Mouse (Mus musculus) spleen, adult 2 months (tissue): ENCODE results near the gene Cxcl17. TPM values are rescaled to one million over a fixed set of nuclear protein-coding genes. Genes with fewer than 3 reads are reported as not detected.
"Not testable (repeated sequence)": the region's sequence is repeated elsewhere in the genome, so short reads cannot be mapped to it uniquely, and the experiment has no call there.

Experiments used
- DNase-seq, 2 experiments: peaks; one replicate each; pipeline versions ENCODE4 v3.0.0 to v3.0.0-alpha.2; 2012 to 2021; ENCODE audit warnings: low spot score in 2 of 2, low read depth in 1 of 2
- H3K27ac ChIP-seq: fragments of 200-500 bp; 2 replicates; pipeline ENCODE4 v1.5.1; 2012; ENCODE audit warnings: low read length, inconsistent platforms; ENCODE audit not compliant: insufficient read depth
- H3K27me3 ChIP-seq: fragments of 200-500 bp; 2 replicates; pipeline ENCODE4 v1.6.1; 2012; ENCODE audit warnings: mild to moderate bottlenecking, moderate library complexity, low read length, inconsistent platforms; ENCODE audit not compliant: control insufficient read depth, insufficient read depth
- H3K36me3 ChIP-seq: fragments of 200-500 bp; 2 replicates; pipeline ENCODE4 v1.6.1; 2012; ENCODE audit warnings: mild to moderate bottlenecking, low read length, inconsistent platforms; ENCODE audit not compliant: control insufficient read depth, insufficient read depth
- H3K4me1 ChIP-seq: fragments of 200-500 bp; 2 replicates; pipeline ENCODE4 v1.6.1; 2011; ENCODE audit warnings: inconsistent platforms; ENCODE audit not compliant: control insufficient read depth, insufficient read depth, insufficient read length
- H3K4me3 ChIP-seq: fragments of 200-500 bp; 2 replicates; pipeline ENCODE4 v1.5.1; 2011; ENCODE audit warnings: mild to moderate bottlenecking, inconsistent platforms; ENCODE audit not compliant: insufficient read depth, insufficient read length; ENCODE audit errors: extremely low read depth
- CTCF ChIP-seq: fragments of 200-500 bp; IDR thresholded peaks from 2 replicates; pipeline ENCODE4 v1.5.1; 2011; ENCODE audit warnings: mild to moderate bottlenecking, inconsistent platforms; ENCODE audit not compliant: insufficient read depth, insufficient read length, insufficient replicate concordance; ENCODE audit errors: extremely low read depth
- POLR2A ChIP-seq: fragments of 200-500 bp; IDR thresholded peaks from 2 replicates; pipeline ENCODE4 v1.6.1; 2011; ENCODE audit warnings: low read depth, low read length, inconsistent platforms
- WGBS: fragments of 180-500 bp; shearing (Covaris S2); methylation state at CpG from one replicate; pipeline ENCODE4 v1.1.7; 2018; 5-methylcytosine and 5-hydroxymethylcytosine counted together
- polyA plus RNA-seq: library from polyadenylated mRNA; depleted of rRNA; stranded (reverse); fragments of >200 nt; gene quantifications from 2 replicates; pipeline ENCODE4 v1.2.3, GENCODE M21; 2012

Cxcl17 gene
- polyA plus RNA-seq, 1 experiment, result not detected

DNA sequence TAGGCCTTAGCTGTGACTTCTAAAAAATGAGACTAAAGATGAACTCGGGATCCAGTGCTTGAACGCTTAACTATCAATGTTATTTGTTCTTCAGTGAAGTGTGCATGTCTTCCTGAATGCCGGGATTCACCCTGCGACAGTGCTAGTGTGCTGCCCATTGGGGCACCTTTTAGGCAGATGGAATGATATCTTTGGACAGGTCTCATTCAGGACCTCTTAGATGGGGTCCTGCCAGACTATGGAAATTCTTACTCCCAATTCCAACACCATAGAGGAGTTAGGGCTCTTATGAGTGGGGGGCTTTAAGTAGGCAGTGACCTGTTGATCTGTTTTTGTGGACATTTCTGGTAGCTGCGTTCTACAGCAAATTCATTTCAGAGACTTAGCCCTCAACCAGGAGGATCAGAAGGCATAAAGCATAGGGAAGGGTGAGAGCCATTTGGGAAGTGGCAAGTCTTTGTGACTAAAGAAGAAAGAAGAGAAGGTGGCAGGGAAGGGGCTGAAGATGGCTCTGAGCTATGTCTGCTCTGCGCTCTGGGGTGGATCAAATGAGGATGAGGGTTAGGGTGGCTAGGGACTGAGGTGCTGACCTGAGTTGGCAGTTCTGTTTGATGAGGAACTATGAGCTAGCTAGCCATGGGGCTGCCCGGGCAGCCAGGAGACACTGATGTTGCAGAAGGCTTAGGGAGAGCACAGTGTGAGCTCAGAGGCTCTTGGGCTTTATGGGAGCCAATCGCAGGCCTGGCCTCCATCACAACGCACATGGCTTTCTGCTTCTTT, 21.3 kb upstream of the Cxcl17 start:
- H3K27me3 ChIP-seq, result no peaks in the 10 kb centered on the region
- peak overlapping the region; percentile 81 for H3K27ac ChIP-seq
- H3K36me3 ChIP-seq, result no peaks in the 10 kb centered on the region
- TF ChIP-seq POLR2A (no peak), CTCF (no peak)
- 79% methylated on average over 9 of the region's 9 CpGs for WGBS
- DNase-seq, result no peak
- H3K4me1 ChIP-seq, result peaks cover 50% of the 10 kb centered on the region
- H3K4me3 ChIP-seq, result no peak overlapping the region

DNA sequence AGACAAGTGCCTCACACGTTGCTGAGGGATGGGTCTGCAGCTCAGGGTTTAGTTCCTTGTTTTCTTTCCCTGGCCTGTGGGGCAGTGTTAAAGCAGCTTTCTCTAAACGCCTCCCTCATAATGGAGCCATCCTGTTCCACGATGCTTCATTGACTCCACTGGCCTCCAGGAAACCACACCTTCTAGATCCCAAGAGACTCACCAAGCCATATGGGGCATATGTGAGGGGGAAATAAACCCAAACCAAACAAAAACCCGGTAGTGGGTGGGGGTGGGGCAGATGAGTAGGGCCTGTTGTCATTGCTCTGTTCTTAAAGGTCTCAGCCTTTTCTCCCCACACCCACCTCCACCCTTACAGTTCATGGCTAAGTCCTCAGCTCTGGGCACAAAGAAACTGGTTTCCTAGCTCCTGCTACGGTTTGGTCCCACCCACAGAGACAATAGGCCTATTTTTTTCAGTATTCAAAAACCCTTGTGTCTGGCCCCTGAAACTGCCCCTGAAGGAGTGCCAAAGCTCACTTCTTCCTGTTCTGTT, 20.4 kb upstream of the Cxcl17 start:
- H3K27me3 ChIP-seq, result no peaks in the 10 kb centered on the region
- 8% methylated on average over 5 of the region's 5 CpGs for WGBS
- no peaks in the 10 kb centered on the region for H3K36me3 ChIP-seq
- TF ChIP-seq CTCF (no peak), POLR2A (no peak)
- H3K27ac ChIP-seq, result peak overlapping the region; percentile 88
- H3K4me3 ChIP-seq, result no peak overlapping the region
- peaks cover 49% of the 10 kb centered on the region for H3K4me1 ChIP-seq
- DNase-seq, result peak; percentile 41 to 53

DNA sequence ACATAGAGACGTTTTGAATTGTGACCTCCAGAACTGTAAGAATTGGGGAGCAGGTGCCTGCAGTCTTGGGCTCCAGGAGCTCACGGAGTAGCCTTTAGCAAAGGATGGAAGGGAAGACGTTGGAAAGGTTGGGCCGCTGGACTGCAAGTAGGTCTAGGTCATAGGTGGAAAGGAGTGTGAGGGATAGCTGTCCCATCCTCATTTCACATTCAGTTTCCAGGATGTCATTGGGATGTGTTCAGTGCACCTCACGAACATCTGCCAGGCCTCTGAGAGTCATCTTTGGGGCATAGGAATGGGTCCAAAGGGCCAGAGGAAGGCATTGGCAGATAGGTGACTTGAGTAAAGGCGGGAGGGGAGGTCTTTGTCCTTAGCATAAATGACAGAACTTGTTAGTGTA, 19.7 kb upstream of the Cxcl17 start:
- TF ChIP-seq POLR2A (no peak), CTCF (no peak)
- peak overlapping the region; percentile 88 for H3K27ac ChIP-seq
- no peaks in the 10 kb centered on the region for H3K27me3 ChIP-seq
- WGBS, result 80% methylated on average over 6 of the region's 6 CpGs
- H3K36me3 ChIP-seq, result no peaks in the 10 kb centered on the region
- H3K4me1 ChIP-seq, result peaks cover 43% of the 10 kb centered on the region
- no peak overlapping the region for H3K4me3 ChIP-seq
- no peak for DNase-seq

DNA sequence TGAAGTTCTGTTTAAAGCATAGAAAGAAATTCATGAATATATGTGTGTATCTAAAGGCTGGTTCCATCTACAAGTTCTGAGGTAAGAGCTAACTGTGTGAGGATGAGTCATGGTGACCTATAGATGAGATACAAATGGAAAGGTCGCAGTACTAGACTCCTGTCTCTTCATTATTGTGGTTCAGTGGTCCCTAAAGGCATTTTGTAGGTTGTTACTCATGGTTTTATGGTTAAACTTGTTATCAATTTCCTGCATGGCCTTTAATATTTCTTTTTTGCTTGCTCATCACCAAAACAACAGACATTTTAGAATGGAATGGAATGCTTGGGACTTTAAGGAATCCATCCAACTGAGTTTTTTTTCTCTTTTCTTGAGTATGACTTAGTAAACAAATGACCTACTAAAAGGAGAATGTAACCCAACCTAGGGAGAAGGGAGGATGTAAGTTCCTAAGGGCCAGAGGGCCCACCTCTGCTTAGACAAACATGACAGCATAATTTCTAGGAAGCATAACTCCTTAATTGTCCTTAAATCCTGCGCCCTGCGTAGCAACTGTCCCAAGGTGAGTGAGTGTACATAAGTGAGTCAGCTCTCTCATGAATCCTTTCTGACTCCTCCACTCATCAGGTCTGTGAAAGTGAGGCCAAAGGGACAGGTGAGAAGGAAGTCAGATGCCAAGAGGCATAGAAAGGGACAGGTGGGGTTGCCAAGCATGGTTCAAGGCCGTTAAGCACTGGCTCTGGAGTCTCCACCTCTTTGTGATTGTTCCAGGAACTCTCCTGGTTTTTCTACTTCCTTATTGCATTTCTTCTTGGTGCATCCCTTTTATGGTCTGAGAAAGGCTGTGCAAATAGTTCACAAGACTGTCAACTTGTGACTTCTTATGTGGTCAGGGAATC, 17.4 kb upstream of the Cxcl17 start:
- Histone ChIP-seq H3K27ac (no peak overlapping the region), H3K27me3 (no peaks in the 10 kb centered on the region), H3K4me3 (no peak overlapping the region), H3K4me1 (peaks cover 26% of the 10 kb centered on the region), H3K36me3 (no peaks in the 10 kb centered on the region)
- no peak for DNase-seq
- 73% methylated on average over 4 of the region's 4 CpGs for WGBS
- TF ChIP-seq POLR2A, result no peak
- TF ChIP-seq CTCF, result no peak

DNA sequence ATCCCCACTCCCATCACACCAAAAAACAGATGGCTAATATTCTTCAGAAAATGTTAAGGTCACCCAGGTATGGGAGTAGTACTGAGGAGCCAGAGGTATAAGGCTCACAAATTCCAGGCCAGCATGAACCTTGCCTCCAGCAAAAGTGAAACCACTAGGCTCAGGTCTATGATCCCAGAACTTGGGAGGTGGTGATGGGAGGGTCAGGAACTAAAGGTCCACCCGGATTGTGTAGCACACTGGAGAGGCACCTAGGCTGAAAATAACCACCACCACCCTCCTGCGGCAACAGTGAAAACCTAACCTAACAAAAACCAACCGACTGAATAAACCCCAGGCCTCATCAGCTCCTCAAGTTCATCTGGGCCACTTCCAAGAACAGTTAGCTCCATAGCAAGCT, 15.6 kb upstream of the Cxcl17 start:
- Histone ChIP-seq H3K36me3 (no peaks in the 10 kb centered on the region), H3K27ac (no peak overlapping the region), H3K4me3 (no peak overlapping the region), H3K4me1 (peaks cover 10% of the 10 kb centered on the region), H3K27me3 (no peaks in the 10 kb centered on the region)
- no peak for TF ChIP-seq CTCF
- no peak for DNase-seq
- 88% methylated on average over 3 of the region's 3 CpGs for WGBS

DNA sequence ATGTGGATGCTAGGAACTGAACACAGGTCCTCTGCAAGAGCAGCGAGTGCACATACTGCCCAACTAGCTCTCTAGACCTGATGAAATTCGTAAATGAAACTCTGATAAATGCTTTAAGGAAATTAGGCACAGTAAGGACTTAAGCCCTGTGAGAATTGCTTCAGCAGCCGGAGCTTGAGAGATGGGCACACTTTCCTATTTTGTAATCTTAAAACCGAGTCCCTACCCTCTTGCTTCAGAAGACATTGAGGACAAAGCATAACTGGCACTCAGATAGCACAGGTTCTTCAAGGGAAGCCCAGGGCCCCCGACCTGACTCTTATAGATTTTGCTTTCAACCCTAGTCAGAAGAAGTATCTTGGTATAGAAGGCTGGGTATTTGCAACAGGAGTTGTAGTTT, 14.5 kb upstream of the Cxcl17 start:
- Histone ChIP-seq H3K4me1 (peaks cover under 1% of the 10 kb centered on the region; the same call in 1 of the 2 replicates), H3K36me3 (no peaks in the 10 kb centered on the region), H3K4me3 (no peak overlapping the region), H3K27ac (no peak overlapping the region), H3K27me3 (no peaks in the 10 kb centered on the region)
- DNase-seq, result no peak
- no peak for TF ChIP-seq CTCF
- 81% methylated on average over 5 of the region's 5 CpGs for WGBS

DNA sequence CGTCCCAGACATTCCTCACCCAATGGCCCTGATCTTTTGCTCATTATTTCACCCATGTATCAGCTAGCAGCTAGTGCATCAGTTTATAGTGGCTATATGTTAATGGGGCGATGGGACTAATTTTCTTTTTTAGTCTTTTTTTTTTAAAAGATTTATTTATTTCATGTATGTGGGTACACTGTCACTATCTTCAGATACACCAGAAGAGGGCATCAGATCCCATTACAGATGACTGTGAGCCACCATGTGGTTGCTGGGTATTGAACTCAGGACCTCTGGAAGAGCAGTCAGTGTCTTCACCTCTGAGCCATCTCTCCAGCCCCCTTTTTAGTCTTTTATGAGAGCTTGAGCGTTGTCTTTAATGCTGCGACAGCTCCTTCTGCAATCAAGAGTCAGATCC, 13.7 kb upstream of the Cxcl17 start:
- not testable (repeated sequence) for H3K27ac ChIP-seq, H3K36me3 ChIP-seq, H3K4me3 ChIP-seq, H3K27me3 ChIP-seq, H3K4me1 ChIP-seq, DNase-seq
- 91% methylated on average over 4 of the region's 4 CpGs for WGBS
